Mouse (Mus musculus) liver, embryonic 14.5 days (tissue): ENCODE measurements around the gene Daam2.

Source experiments
- CTCF ChIP-seq: IDR thresholded peaks from 2 replicates; pipeline ENCODE4 v1.5.1; 2016; ENCODE audit warnings: antibody characterized with exemption, low read depth, control low read depth
- EP300 ChIP-seq: IDR thresholded peaks from 2 replicates; pipeline ENCODE4 v1.6.1; 2016; ENCODE audit warnings: antibody characterized with exemption, low read depth

GRCm38 (mm10) chr17:49477370-49477769, 86.8 kb downstream of the Daam2 start:
- no peak for TF ChIP-seq CTCF
- TF ChIP-seq EP300, result no peak
